Mouse (Mus musculus) heart, adult 2 months (tissue): Measurements from ENCODE around the gene Dennd4a. TPM values are rescaled to one million over a fixed set of nuclear protein-coding genes. Genes with fewer than 3 reads are reported as not detected.
"Not testable (repeated sequence)": the region's sequence is repeated elsewhere in the genome, so short reads cannot be mapped to it uniquely, and the experiment has no call there.

Experiments used
- DNase-seq, 2 experiments: peaks; one replicate each; pipeline ENCODE4 v3.0.0; 2021
- H3K27ac ChIP-seq: fragments of 200-600 bp; 2 replicates; pipeline ENCODE4 v1.8.1; 2022
- H3K27me3 ChIP-seq: fragments of 200-500 bp; 2 replicates; pipeline ENCODE4 v1.6.1; 2012; ENCODE audit warnings: mild to moderate bottlenecking, low read length, inconsistent platforms, mixed read lengths; ENCODE audit not compliant: control insufficient read depth, insufficient read depth
- H3K36me3 ChIP-seq: fragments of 200-500 bp; 2 replicates; pipeline ENCODE4 v1.6.1; 2012; ENCODE audit warnings: low read length, inconsistent platforms; ENCODE audit not compliant: control insufficient read depth, insufficient read depth
- H3K4me1 ChIP-seq: fragments of 200-500 bp; 2 replicates; pipeline ENCODE4 v1.6.1; 2011; ENCODE audit warnings: low read length; ENCODE audit not compliant: control insufficient read depth, insufficient read depth
- H3K4me3 ChIP-seq: fragments of 200-600 bp; 2 replicates; pipeline ENCODE4 v1.8.1; 2022
- H3K79me2 ChIP-seq: fragments of 200-500 bp; replicated peaks from 2 replicates; pipeline ENCODE4 v1.6.1; 2012; ENCODE audit warnings: mild to moderate bottlenecking, inconsistent platforms, low read length, moderate library complexity, mixed read lengths; ENCODE audit not compliant: control insufficient read depth, insufficient read depth
- H3K9ac ChIP-seq: fragments of 200-500 bp; 2 replicates; pipeline ENCODE4 v1.6.1; 2012; ENCODE audit warnings: low read depth, mild to moderate bottlenecking, control low read depth, inconsistent platforms, low read length, mixed read lengths
- CTCF ChIP-seq: fragments of 200-600 bp; IDR thresholded peaks from 2 replicates; pipeline ENCODE4 v1.8.1; 2022; ENCODE audit warnings: antibody characterized with exemption, mild to moderate bottlenecking, moderate library complexity
- EP300 ChIP-seq: fragments of 200-500 bp; IDR thresholded peaks from 2 replicates; pipeline ENCODE4 v1.6.1; 2011; ENCODE audit warnings: low read depth, low read length, control low read depth; ENCODE audit not compliant: insufficient read depth
- POLR2A ChIP-seq: fragments of 200-500 bp; IDR thresholded peaks from 2 replicates; pipeline ENCODE4 v1.6.1; 2011; ENCODE audit warnings: mild to moderate bottlenecking, low read depth, low read length, control low read depth; ENCODE audit not compliant: insufficient read depth
- WGBS: fragments of 180-500 bp; shearing (Covaris S2); methylation state at CpG from one replicate; pipeline ENCODE4 v1.1.7; 2018; 5-methylcytosine and 5-hydroxymethylcytosine counted together
- intact Hi-C: fragments of 180-260 bp; cut with DNase I; formaldehyde crosslinking; loops from one replicate; pipeline ENCODE4 v1.15.1; 2025
- polyA plus RNA-seq: library from polyadenylated mRNA; depleted of rRNA; stranded (reverse); fragments of >200 nt; gene quantifications from 2 replicates; pipeline ENCODE4 v1.2.3, GENCODE M21; 2012
- total RNA-seq, 2 experiments: library from RNA; stranded (reverse); gene quantifications; 2 replicates each; pipeline ENCODE4 v1.2.3; 2021

Dennd4a gene
- total and polyA plus RNA-seq, 3 experiments = 4.5 to 10.2 (median 6.8) TPM

DNA sequence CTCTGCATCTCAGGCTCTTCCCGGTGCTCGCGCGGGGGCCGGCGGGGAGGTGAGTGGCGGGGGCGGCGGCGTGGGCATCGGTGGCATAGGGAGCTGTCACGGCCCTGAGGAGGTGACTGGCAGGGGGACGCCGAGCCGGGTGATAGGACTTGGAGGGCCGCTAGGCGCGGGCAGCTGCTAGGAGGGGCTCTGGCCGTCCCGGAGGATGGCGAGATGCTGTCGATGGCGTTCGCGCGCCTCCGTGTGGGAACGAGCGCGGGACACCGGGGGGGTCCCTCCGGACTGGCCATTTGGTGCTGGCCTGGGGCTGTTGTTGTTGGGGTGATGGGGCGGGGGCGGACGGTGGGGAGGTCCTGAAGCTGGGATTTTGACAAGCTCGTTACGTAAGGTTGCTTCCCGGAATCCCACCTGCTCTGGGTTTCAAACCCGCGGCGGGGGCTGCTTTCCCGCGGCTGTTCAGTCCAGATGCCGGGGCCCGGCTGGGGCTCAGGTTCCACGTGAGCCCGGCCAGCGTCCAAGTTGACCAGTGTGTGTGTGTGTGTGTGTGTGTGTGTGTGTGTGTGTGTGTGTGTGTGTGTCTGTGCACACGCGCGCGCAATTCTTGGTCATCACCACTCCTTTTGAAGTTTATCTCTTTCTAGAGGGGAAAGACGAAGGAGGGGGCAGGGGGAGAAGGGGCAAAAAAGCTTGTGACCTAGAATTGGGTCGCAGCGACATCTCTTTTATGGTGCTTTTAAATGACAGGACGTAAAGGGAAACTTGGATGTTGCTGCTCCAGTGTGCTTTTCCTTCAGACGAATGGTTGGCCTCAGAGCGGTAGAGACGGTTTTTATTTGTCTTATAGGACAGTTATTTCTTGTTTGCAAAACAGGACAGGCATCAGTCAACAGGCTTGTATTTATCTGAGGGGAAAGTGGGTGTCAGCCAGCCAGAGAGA, 666 bp downstream of the Dennd4a start:
- H3K9ac ChIP-seq = peak overlapping the region; percentile 87
- H3K4me3 ChIP-seq = peak overlapping the region; percentile 91
- TF ChIP-seq CTCF = peak; percentile 30
- TF ChIP-seq POLR2A = no peak
- peak; percentile 67 to 71 for DNase-seq
- no peaks in the 10 kb centered on the region for H3K36me3 ChIP-seq
- H3K79me2 ChIP-seq = no peaks in the 10 kb centered on the region
- 2% methylated on average over 58 of the region's 59 CpGs for WGBS
- peak overlapping the region; percentile 81 for H3K27ac ChIP-seq
- H3K4me1 ChIP-seq = peaks cover 3% of the 10 kb centered on the region
- intact Hi-C loops = loop anchor here (5.0 kb wide), 1 partner anchor 75 kb away; the partner anchor contains the start of gene Rab11a
- no peaks in the 10 kb centered on the region for H3K27me3 ChIP-seq

GRCm38 (mm10) chr9:64812475-64812860, 1.3 kb downstream of the Dennd4a start:
- TF ChIP-seq CTCF = no peak
- TF ChIP-seq POLR2A = no peak
- no peak for TF ChIP-seq EP300
- no peaks in the 10 kb centered on the region for H3K79me2 ChIP-seq
- intact Hi-C loops = loop anchor here (5.0 kb wide), 1 partner anchor 75 kb away; the partner anchor contains the start of gene Rab11a
- peak overlapping the region; percentile 91 for H3K4me3 ChIP-seq
- DNase-seq = no peak
- no peaks in the 10 kb centered on the region for H3K27me3 ChIP-seq
- WGBS = 45% methylated on average over 1 of the region's 1 CpGs
- peaks cover 1% of the 10 kb centered on the region; the same call in 1 of the 2 replicates for H3K4me1 ChIP-seq
- H3K9ac ChIP-seq = no peak overlapping the region; the same call in 1 of the 2 replicates
- H3K27ac ChIP-seq = peak overlapping the region; percentile 28; the same call in 1 of the 2 replicates
- H3K36me3 ChIP-seq = no peaks in the 10 kb centered on the region

DNA sequence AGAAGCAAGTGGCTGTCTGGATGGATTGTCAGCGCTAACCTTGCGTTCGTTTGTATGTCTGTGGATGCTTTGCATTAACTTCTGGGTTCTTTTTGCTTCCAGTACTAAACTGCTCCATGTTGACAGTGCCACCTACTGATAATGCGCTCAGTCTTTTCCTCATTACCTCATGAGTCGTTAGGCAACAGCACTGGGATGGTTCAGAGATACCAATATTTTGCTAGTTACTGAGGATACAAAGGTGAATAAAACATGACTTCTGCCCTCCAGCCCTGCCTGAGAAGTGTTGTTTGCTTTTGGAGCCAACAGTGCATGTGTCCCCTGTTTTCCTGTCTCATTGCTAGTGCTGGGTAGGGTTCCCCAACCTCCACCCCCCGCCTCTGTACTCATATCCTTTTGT, 3.1 kb downstream of the Dennd4a start:
- TF ChIP-seq CTCF = peak; percentile 14; the same call in 1 of the 2 replicates
- no peak for TF ChIP-seq EP300

DNA sequence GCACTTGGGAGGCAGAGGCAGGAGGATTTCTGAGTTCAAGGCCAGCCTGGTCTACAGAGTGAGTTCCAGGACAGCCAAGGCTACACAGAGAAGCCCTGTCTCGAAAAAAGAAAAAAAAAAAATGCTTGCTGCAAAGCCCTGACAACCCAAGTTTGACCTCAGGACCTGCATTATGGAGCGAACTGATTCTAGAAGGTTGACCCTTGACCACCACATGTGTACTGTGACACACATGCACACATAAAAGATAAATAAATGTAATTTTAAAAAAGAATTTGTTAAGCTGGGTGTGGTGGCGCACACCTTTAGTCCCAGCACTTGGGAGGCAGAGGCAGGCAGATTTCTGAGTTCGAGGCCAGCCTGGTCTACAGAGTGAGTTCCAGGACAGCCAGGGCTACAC, 8.5 kb downstream of the Dennd4a start:
- H3K27me3 ChIP-seq, H3K4me1 ChIP-seq, H3K79me2 ChIP-seq, H3K27ac ChIP-seq, DNase-seq, H3K36me3 ChIP-seq, H3K9ac ChIP-seq, H3K4me3 ChIP-seq, intact Hi-C loops: not testable (repeated sequence)
- WGBS = 95% methylated on average over 4 of the region's 4 CpGs

More for the DNA sequence above, 3.1 kb downstream of the Dennd4a start:
- intact Hi-C loops = loop anchor here (5.0 kb wide), 1 partner anchor 77 kb away; the partner anchor contains the start of gene Rab11a
- Histone ChIP-seq H3K4me3 (no peak overlapping the region), H3K9ac (no peak overlapping the region), H3K36me3 (no peaks in the 10 kb centered on the region), H3K27ac (no peak overlapping the region), H3K79me2 (no peaks in the 10 kb centered on the region), H3K27me3 (no peaks in the 10 kb centered on the region), H3K4me1 (peaks cover 1% of the 10 kb centered on the region; the same call in 1 of the 2 replicates)
- no peak for DNase-seq
- 78% methylated on average over 6 of the region's 6 CpGs for WGBS

GRCm38 (mm10) chr9:64820086-64820795, 9.1 kb downstream of the Dennd4a start:
- Histone ChIP-seq H3K4me1 (no peaks in the 10 kb centered on the region; the same call in 1 of the 2 replicates), H3K79me2 (no peaks in the 10 kb centered on the region), H3K4me3 (no peak overlapping the region), H3K27ac (no peak overlapping the region), H3K36me3 (no peaks in the 10 kb centered on the region; the same call in 1 of the 2 replicates), H3K9ac (no peak overlapping the region), H3K27me3 (no peaks in the 10 kb centered on the region)
- no peak for DNase-seq
- intact Hi-C loops = no loop called here
- 67% methylated on average over 3 of the region's 3 CpGs for WGBS
- TF ChIP-seq POLR2A (no peak), EP300 (no peak), CTCF (no peak)

DNA sequence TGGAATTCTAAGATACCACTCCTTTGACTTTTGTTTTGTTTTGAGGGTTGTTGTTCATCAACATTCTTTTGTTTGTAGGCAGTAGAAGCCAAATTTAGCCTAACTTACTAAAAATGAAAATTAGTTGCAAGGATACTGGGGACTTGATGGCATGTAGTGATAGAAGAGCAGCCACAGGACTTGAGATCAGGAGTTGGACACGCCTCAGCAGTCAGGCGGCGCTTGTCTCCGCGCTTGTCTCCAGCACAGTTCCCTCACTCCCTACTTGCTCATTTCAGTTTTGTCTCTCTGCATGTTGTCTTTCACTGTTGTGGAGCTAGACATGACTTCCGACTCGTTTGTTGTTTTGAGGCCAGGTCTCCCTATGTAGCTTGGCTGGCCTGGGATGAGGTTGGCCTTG, 11.1 kb downstream of the Dennd4a start:
- Histone ChIP-seq H3K4me1 (no peaks in the 10 kb centered on the region; the same call in 1 of the 2 replicates), H3K4me3 (no peak overlapping the region), H3K36me3 (no peaks in the 10 kb centered on the region; the same call in 1 of the 2 replicates), H3K9ac (no peak overlapping the region), H3K79me2 (no peaks in the 10 kb centered on the region), H3K27ac (no peak overlapping the region), H3K27me3 (no peaks in the 10 kb centered on the region)
- DNase-seq = no peak
- 91% methylated on average over 7 of the region's 7 CpGs for WGBS
- TF ChIP-seq EP300 (no peak), POLR2A (no peak), CTCF (no peak)
- intact Hi-C loops = no loop called here
